Mouse (Mus musculus): ENCODE measurements at regions not wholly inside any gene's neighbourhood (a gene's known extent, or its start where the extent isn't known, plus 50 kb on each side); places are given as distances from the start of the nearest gene placed in this dataset.

GRCm38 (mm10) chr11:32126311-32126698 is 73.8 kb downstream of the Il9r start:
- no peak for TF ChIP-seq CTCF (IDR thresholded peaks at IDR 0.05)
- TF ChIP-seq POLR2A (IDR thresholded peaks at IDR 0.05; ENCODE audit: insufficient read depth, low read depth, low read length), result no peak
